Mouse (Mus musculus): ENCODE results near the gene Eloa. TPM values are rescaled to one million over a fixed set of nuclear protein-coding genes. Genes with fewer than 3 reads are reported as not detected.

The Eloa gene
- polyA plus RNA-seq, 1 experiment from 2014 or later, result 21.5 TPM

- DNase-seq (ENCODE audit: low spot score) (no peak), ATAC-seq (ENCODE audit: low FRiP score, low TSS enrichment) (no peak)
- H3K9me3 ChIP-seq (ENCODE audit: control insufficient read depth, low read length), result no peaks in the 10 kb centered on the region
- WGBS, result 74% methylated on average over 5 of the region's 5 CpGs
- H3K4me3 ChIP-seq (ENCODE audit: low read depth, low read length), result no peak overlapping the region
- no peak overlapping the region for H3K27ac ChIP-seq (replicated peaks)
- no peaks in the 10 kb centered on the region for H3K36me3 ChIP-seq (ENCODE audit: control insufficient read depth, insufficient read depth, low read length)
- H3K27me3 ChIP-seq (ENCODE audit: control insufficient read depth, insufficient read depth, low read length), result no peaks in the 10 kb centered on the region
- no peak overlapping the region for H3K4me2 ChIP-seq (replicated peaks; ENCODE audit: low read depth)
- no peaks in the 10 kb centered on the region for H3K4me1 ChIP-seq (replicated peaks; ENCODE audit: control insufficient read depth, insufficient read depth)
- TF ChIP-seq EP300 (optimal IDR thresholded peaks at IDR 0.05), result no peak
- no peak for TF ChIP-seq CTCF (IDR thresholded peaks at IDR 0.05; ENCODE audit: low read depth)
- H3K9ac ChIP-seq (ENCODE audit: low read length), result no peak overlapping the region
Observed at GRCm38 (mm10) chr4:136057916-136058315, 36.4 kb upstream of the Eloa start.

GRCm38 (mm10) chr4:136056030-136056429 is 34.5 kb upstream of the Eloa start:
- ATAC-seq (ENCODE audit: low FRiP score, low TSS enrichment), result no peak
- no peaks in the 10 kb centered on the region for H3K27me3 ChIP-seq (ENCODE audit: control insufficient read depth, insufficient read depth, low read length)
- H3K27ac ChIP-seq (replicated peaks), result peak overlapping the region; percentile 40; the same call in 1 of the 2 replicates
- no peak for DNase-seq (ENCODE audit: low spot score)
- no peak for TF ChIP-seq EP300 (optimal IDR thresholded peaks at IDR 0.05)
- TF ChIP-seq CTCF (IDR thresholded peaks at IDR 0.05; ENCODE audit: low read depth), result no peak
- 25% methylated on average over 1 of the region's 1 CpGs for WGBS
- H3K36me3 ChIP-seq (ENCODE audit: control insufficient read depth, insufficient read depth, low read length), result no peaks in the 10 kb centered on the region
- no peak overlapping the region for H3K4me2 ChIP-seq (replicated peaks; ENCODE audit: low read depth)
- H3K4me3 ChIP-seq (ENCODE audit: low read depth, low read length), result no peak overlapping the region
- no peaks in the 10 kb centered on the region for H3K4me1 ChIP-seq (replicated peaks; ENCODE audit: control insufficient read depth, insufficient read depth)
- H3K9me3 ChIP-seq (ENCODE audit: control insufficient read depth, low read length), result no peaks in the 10 kb centered on the region
- H3K9ac ChIP-seq (ENCODE audit: low read length), result no peak overlapping the region

- 73% methylated on average over 5 of the region's 5 CpGs for WGBS
- H3K9me3 ChIP-seq (ENCODE audit: control insufficient read depth, low read length), result no peaks in the 10 kb centered on the region
- H3K27ac ChIP-seq (replicated peaks), result no peak overlapping the region
- H3K4me2 ChIP-seq (replicated peaks; ENCODE audit: low read depth), result no peak overlapping the region
- ATAC-seq (ENCODE audit: low FRiP score, low TSS enrichment) (no peak), DNase-seq (ENCODE audit: low spot score) (no peak)
- H3K4me3 ChIP-seq (ENCODE audit: low read depth, low read length), result no peak overlapping the region
- peaks cover 12% of the 10 kb centered on the region; the same call in 1 of the 2 replicates for H3K36me3 ChIP-seq (ENCODE audit: control insufficient read depth, insufficient read depth, low read length)
- TF ChIP-seq CTCF (IDR thresholded peaks at IDR 0.05; ENCODE audit: low read depth) (peak; percentile 59), EP300 (optimal IDR thresholded peaks at IDR 0.05) (no peak)
- H3K9ac ChIP-seq (ENCODE audit: low read length), result no peak overlapping the region
- no peaks in the 10 kb centered on the region for H3K27me3 ChIP-seq (ENCODE audit: control insufficient read depth, insufficient read depth, low read length)
- H3K4me1 ChIP-seq (replicated peaks; ENCODE audit: control insufficient read depth, insufficient read depth), result no peaks in the 10 kb centered on the region
Observed at GRCm38 (mm10) chr4:136053843-136054242, 32.3 kb upstream of the Eloa start.

GRCm38 (mm10) chr4:136053247-136053596 is 31.7 kb upstream of the Eloa start, which contains the start of gene Rpl11:
Gene Rpl11, minus strand, starts transcription at chr4:136053428.
- Histone ChIP-seq H3K9ac (ENCODE audit: low read length) (peak within 1 kb of the TSS; percentile 91), H3K9me3 (ENCODE audit: control insufficient read depth, low read length) (no peaks in the 10 kb centered on the region), H3K4me2 (replicated peaks; ENCODE audit: low read depth) (peak within 1 kb of the TSS; percentile 77), H3K4me3 (ENCODE audit: low read depth, low read length) (peak within 1 kb of the TSS; percentile 86), H3K4me1 (replicated peaks; ENCODE audit: control insufficient read depth, insufficient read depth) (no peaks in the 10 kb centered on the region), H3K27ac (replicated peaks) (peak within 1 kb of the TSS; percentile 94), H3K36me3 (ENCODE audit: control insufficient read depth, insufficient read depth, low read length) (peaks cover 14% of the 10 kb centered on the region), H3K27me3 (ENCODE audit: control insufficient read depth, insufficient read depth, low read length) (no peaks in the 10 kb centered on the region)
- DNase-seq (ENCODE audit: low spot score) (peak; percentile 95), ATAC-seq (ENCODE audit: low FRiP score, low TSS enrichment) (peak; percentile 95)
- no peak for TF ChIP-seq EP300 (optimal IDR thresholded peaks at IDR 0.05)
- TF ChIP-seq CTCF (IDR thresholded peaks at IDR 0.05; ENCODE audit: low read depth), result peak; percentile 92
- 0% methylated on average over 17 of the region's 21 CpGs for WGBS

- TF ChIP-seq EP300 (optimal IDR thresholded peaks at IDR 0.05) (no peak), CTCF (IDR thresholded peaks at IDR 0.05; ENCODE audit: low read depth) (no peak)
- peak; percentile 51 for ATAC-seq (ENCODE audit: low FRiP score, low TSS enrichment)
- H3K27me3 ChIP-seq (ENCODE audit: control insufficient read depth, insufficient read depth, low read length), result no peaks in the 10 kb centered on the region
- peak overlapping the region; percentile 91 for H3K9ac ChIP-seq (ENCODE audit: low read length)
- H3K9me3 ChIP-seq (ENCODE audit: control insufficient read depth, low read length), result no peaks in the 10 kb centered on the region
- peaks cover 14% of the 10 kb centered on the region for H3K36me3 ChIP-seq (ENCODE audit: control insufficient read depth, insufficient read depth, low read length)
- peak overlapping the region; percentile 77 for H3K4me2 ChIP-seq (replicated peaks; ENCODE audit: low read depth)
- peak overlapping the region; percentile 86 for H3K4me3 ChIP-seq (ENCODE audit: low read depth, low read length)
- no peaks in the 10 kb centered on the region for H3K4me1 ChIP-seq (replicated peaks; ENCODE audit: control insufficient read depth, insufficient read depth)
- H3K27ac ChIP-seq (replicated peaks), result peak overlapping the region; percentile 94
- under 1% methylated on average over 50 of the region's 50 CpGs for WGBS
- DNase-seq (ENCODE audit: low spot score), result no peak
Observed at GRCm38 (mm10) chr4:136052534-136053246, 31.1 kb upstream of the Eloa start.

GRCm38 (mm10) chr4:136052060-136052459 is 30.5 kb upstream of the Eloa start:
- ATAC-seq (ENCODE audit: low FRiP score, low TSS enrichment) (no peak), DNase-seq (ENCODE audit: low spot score) (no peak)
- H3K4me2 ChIP-seq (replicated peaks; ENCODE audit: low read depth), result peak overlapping the region; percentile 77
- H3K9me3 ChIP-seq (ENCODE audit: control insufficient read depth, low read length), result no peaks in the 10 kb centered on the region
- WGBS, result 0% methylated on average over 3 of the region's 3 CpGs
- TF ChIP-seq EP300 (optimal IDR thresholded peaks at IDR 0.05) (no peak), CTCF (IDR thresholded peaks at IDR 0.05; ENCODE audit: low read depth) (no peak)
- H3K9ac ChIP-seq (ENCODE audit: low read length), result peak overlapping the region; percentile 91
- H3K27ac ChIP-seq (replicated peaks), result peak overlapping the region; percentile 94
- no peaks in the 10 kb centered on the region for H3K27me3 ChIP-seq (ENCODE audit: control insufficient read depth, insufficient read depth, low read length)
- H3K4me3 ChIP-seq (ENCODE audit: low read depth, low read length), result peak overlapping the region; percentile 86
- H3K4me1 ChIP-seq (replicated peaks; ENCODE audit: control insufficient read depth, insufficient read depth), result no peaks in the 10 kb centered on the region
- peaks cover 14% of the 10 kb centered on the region for H3K36me3 ChIP-seq (ENCODE audit: control insufficient read depth, insufficient read depth, low read length)
